Mouse (Mus musculus) neural tube, postnatal 0 days (tissue): ENCODE data around the gene Chrng. TPM values are rescaled to one million over a fixed set of nuclear protein-coding genes. Genes with fewer than 3 reads are reported as not detected.

Source experiments
- polyA plus RNA-seq: library from polyadenylated mRNA; unstranded; fragments of >200 nt; fragmentation: Nextera tagmentation; extraction: Ambion mirVana; gene quantifications from 2 replicates; pipeline ENCODE4 v1.2.1, GENCODE M21; 2015

The Chrng gene
- not detected in 2 replicates for polyA plus RNA-seq

GRCm38 (mm10) chr1:87204465-87204864, at the start of gene Chrng:
TSS of gene Chrng (plus strand) at chr1:87204657.

GRCm38 (mm10) chr1:87156199-87156587, 48.3 kb upstream of the Chrng start, which contains the start of gene Ecel1:
TSS of gene Ecel1 (minus strand) at chr1:87156521.

GRCm38 (mm10) chr1:87183013-87183412, 21.4 kb upstream of the Chrng start, which contains the start of gene Prss56:
TSS of gene Prss56 (plus strand) at chr1:87183313.

GRCm38 (mm10) chr1:87190429-87190828, 14.0 kb upstream of the Chrng start, which contains the start of gene Chrnd:
TSS of gene Chrnd (plus strand) at chr1:87190607.

GRCm38 (mm10) chr1:87213735-87214704, 9.6 kb downstream of the Chrng start, which contains the start of gene Eif4e2:
TSS of gene Eif4e2 (plus strand) at chr1:87213914.

Other genes starting within 250 kb of the Chrng start
- gene Alppl2, start 114.7 kb upstream of the Chrng start, polyA plus RNA-seq: not detected in 2 replicates
- 0.15 TPM in 1 of 2 replicates, not detected in the other for gene Alpi, start 103.1 kb upstream of the Chrng start, polyA plus RNA-seq
- 0.14 TPM in 1 of 2 replicates, not detected in the other for gene Akp3, start 79.7 kb upstream of the Chrng start, polyA plus RNA-seq
- gene Ecel1, start 48.1 kb upstream of the Chrng start, polyA plus RNA-seq: 83.4 and 84.8 TPM in 2 replicates
- gene Prss56, start 21.3 kb upstream of the Chrng start, polyA plus RNA-seq: 3.2 and 4.3 TPM in 2 replicates
- not detected in 2 replicates for gene Chrnd, start 14.1 kb upstream of the Chrng start, polyA plus RNA-seq
- 84.6 and 85.2 TPM in 2 replicates for gene Eif4e2, start 9.3 kb downstream of the Chrng start, polyA plus RNA-seq
- 4.9 and 5.0 TPM in 2 replicates for gene Efhd1, start 59.7 kb downstream of the Chrng start, polyA plus RNA-seq
- 44.7 and 50.5 TPM in 2 replicates for gene Gigyf2, start 122.3 kb downstream of the Chrng start, polyA plus RNA-seq
- gene Kcnj13, start 190.1 kb downstream of the Chrng start, polyA plus RNA-seq: 4.1 and 7.9 TPM in 2 replicates